Mouse (Mus musculus) stomach, postnatal 0 days (tissue): Measurements from ENCODE around the gene Zic4. TPM values are rescaled to one million over a fixed set of nuclear protein-coding genes. Genes with fewer than 3 reads are reported as not detected.
A peak's percentile ranks its signal among the peaks of the same experiment; 100 is the strongest.

Experiments used
- ATAC-seq: fragments of 200-750 bp; cut with Nextera tagmentation; 2 replicates; pipeline ENCODE4 v1.8.0; 2017; ENCODE audit not compliant: low FRiP score, low TSS enrichment
- DNase-seq: peaks from one replicate; pipeline ENCODE4 v3.0.0-alpha.2; 2016; ENCODE audit warnings: low spot score
- H3K27ac ChIP-seq: fragments of 300-500 bp; sonication (generic); replicated peaks from 2 replicates; pipeline ENCODE4 v1.5.1; 2014; ENCODE audit warnings: mild to moderate bottlenecking, control low read depth
- H3K27me3 ChIP-seq: fragments of 300-500 bp; sonication (generic); 2 replicates; pipeline ENCODE4 v1.6.1; 2014; ENCODE audit warnings: low read length; ENCODE audit not compliant: control insufficient read depth, insufficient read depth
- H3K36me3 ChIP-seq: fragments of 300-500 bp; sonication (generic); 2 replicates; pipeline ENCODE4 v1.6.1; 2014; ENCODE audit warnings: low read length, mixed read lengths; ENCODE audit not compliant: control insufficient read depth, insufficient read depth
- H3K4me1 ChIP-seq: fragments of 300-500 bp; sonication (generic); replicated peaks from 2 replicates; pipeline ENCODE4 v1.6.1; 2014; ENCODE audit warnings: antibody characterized with exemption; ENCODE audit not compliant: control insufficient read depth, insufficient read depth
- H3K4me2 ChIP-seq: fragments of 300-500 bp; sonication (generic); replicated peaks from 2 replicates; pipeline ENCODE4 v1.6.1; 2014; ENCODE audit warnings: low read depth, mild to moderate bottlenecking, control low read depth, moderate library complexity
- H3K4me3 ChIP-seq: fragments of 300-500 bp; sonication (generic); 2 replicates; pipeline ENCODE4 v1.5.1; 2014; ENCODE audit warnings: low read depth, low read length, control low read depth
- H3K9ac ChIP-seq: fragments of 300-500 bp; sonication (generic); 2 replicates; pipeline ENCODE4 v1.6.1; 2014; ENCODE audit warnings: mild to moderate bottlenecking, low read length, control low read depth, mixed read lengths
- H3K9me3 ChIP-seq: fragments of 300-500 bp; sonication (generic); 2 replicates; pipeline ENCODE4 v1.6.1; 2016; ENCODE audit warnings: low read length; ENCODE audit not compliant: control insufficient read depth
- CTCF ChIP-seq: IDR thresholded peaks from 2 replicates; pipeline ENCODE4 v1.5.1; 2016; ENCODE audit warnings: antibody characterized with exemption, low read depth, mild to moderate bottlenecking, moderate library complexity
- EP300 ChIP-seq: optimal IDR thresholded peaks from 2 replicates; pipeline ENCODE3; 2016; ENCODE audit warnings: antibody characterized with exemption
- WGBS: fragments of 180-500 bp; shearing (Covaris S2); extraction: QIAGEN DNeasy Blood & Tissue Kit; methylation state at CpG from one replicate; pipeline ENCODE4 v1.1.7; 2014; 5-methylcytosine and 5-hydroxymethylcytosine counted together
- polyA plus RNA-seq: library from polyadenylated mRNA; unstranded; fragments of >200 nt; fragmentation: Nextera tagmentation; extraction: Ambion mirVana; gene quantifications from 2 replicates; pipeline ENCODE4 v1.2.1, GENCODE M21; 2015

The Zic4 gene
- polyA plus RNA-seq, 1 experiment from 2014 or later = not detected

DNA sequence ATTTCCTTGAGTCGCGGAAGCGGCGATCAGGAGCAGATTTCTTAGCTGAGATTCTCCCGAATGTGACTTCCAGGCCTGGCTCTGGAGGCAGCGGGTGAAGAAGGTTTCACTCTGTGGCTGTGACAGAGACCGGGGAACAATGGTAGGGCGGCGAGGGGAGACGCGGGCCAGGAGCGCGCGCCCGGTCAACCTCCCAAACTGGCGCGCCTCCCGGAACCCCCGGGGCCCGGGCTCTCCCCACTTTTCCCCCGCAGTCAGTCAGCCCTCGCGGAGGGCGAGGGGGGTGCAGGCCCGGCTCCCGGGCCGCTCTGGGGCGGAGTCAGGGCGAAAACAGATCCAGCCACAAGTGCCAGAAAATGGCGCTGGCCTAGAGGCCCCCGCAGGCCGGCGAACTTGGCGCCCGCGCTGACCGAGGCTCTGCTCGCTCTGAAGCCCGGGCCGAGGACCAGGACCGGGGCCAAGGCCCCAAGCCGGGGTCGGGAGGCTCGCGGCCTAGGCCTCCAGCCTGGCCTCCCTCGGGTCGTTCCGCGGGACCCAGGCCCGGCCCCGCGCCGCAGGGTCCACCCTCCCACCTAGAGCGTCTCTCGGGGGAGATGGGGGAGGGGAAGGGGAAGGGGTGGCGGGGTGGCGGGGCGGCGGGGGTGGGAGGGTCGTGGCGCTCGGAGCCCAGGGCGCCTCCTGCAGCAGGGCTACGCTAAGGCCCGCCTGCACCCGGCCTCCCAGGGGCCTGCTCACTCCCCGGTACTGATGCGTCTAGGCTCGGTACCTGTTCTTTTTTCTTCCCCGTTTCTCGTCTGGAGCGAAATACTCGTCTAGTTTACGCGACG is 19.3 kb downstream of the Zic4 start:
- Histone ChIP-seq H3K9ac (0 out of 2 replicates have a peak overlapping the region, but pooled peaks have one; percentile 18), H3K27me3 (peaks cover 54% of the 10 kb centered on the region), H3K36me3 (no peaks in the 10 kb centered on the region), H3K4me1 (no peaks in the 10 kb centered on the region), H3K4me2 (peak overlapping the region; percentile 85), H3K9me3 (no peaks in the 10 kb centered on the region), H3K27ac (no peak overlapping the region), H3K4me3 (peak overlapping the region; percentile 50)
- ATAC-seq = no peak
- TF ChIP-seq EP300 (no peak), CTCF (no peak)
- 1% methylated on average over 52 of the region's 76 CpGs for WGBS
- DNase-seq = peak; percentile 33

GRCm38 (mm10) chr9:91382111-91382379 is 19.8 kb downstream of the Zic4 start:
- WGBS = 5% methylated on average over 2 of the region's 2 CpGs
- peak overlapping the region; percentile 85; the same call in 1 of the 2 replicates for H3K4me2 ChIP-seq

GRCm38 (mm10) chr9:91382471-91383255 is 20.4 kb downstream of the Zic4 start:
- 2% methylated on average over 24 of the region's 24 CpGs for WGBS
- Histone ChIP-seq H3K4me1 (no peaks in the 10 kb centered on the region), H3K27me3 (peaks cover 63% of the 10 kb centered on the region), H3K27ac (no peak overlapping the region), H3K9me3 (no peaks in the 10 kb centered on the region), H3K36me3 (no peaks in the 10 kb centered on the region), H3K4me2 (no peak overlapping the region), H3K4me3 (no peak overlapping the region), H3K9ac (no peak overlapping the region)
- ATAC-seq = no peak
- TF ChIP-seq CTCF = no peak
- TF ChIP-seq EP300 = no peak
- DNase-seq = no peak

More at GRCm38 (mm10) chr9:91382111-91382379, 19.8 kb downstream of the Zic4 start:
- Histone ChIP-seq H3K4me1 (no peaks in the 10 kb centered on the region), H3K9me3 (no peaks in the 10 kb centered on the region), H3K9ac (no peak overlapping the region), H3K36me3 (no peaks in the 10 kb centered on the region), H3K4me3 (no peak overlapping the region; the same call in 1 of the 2 replicates), H3K27ac (no peak overlapping the region), H3K27me3 (peaks cover 57% of the 10 kb centered on the region)
- no peak for DNase-seq
- ATAC-seq = no peak
- TF ChIP-seq CTCF (no peak), EP300 (no peak)

DNA sequence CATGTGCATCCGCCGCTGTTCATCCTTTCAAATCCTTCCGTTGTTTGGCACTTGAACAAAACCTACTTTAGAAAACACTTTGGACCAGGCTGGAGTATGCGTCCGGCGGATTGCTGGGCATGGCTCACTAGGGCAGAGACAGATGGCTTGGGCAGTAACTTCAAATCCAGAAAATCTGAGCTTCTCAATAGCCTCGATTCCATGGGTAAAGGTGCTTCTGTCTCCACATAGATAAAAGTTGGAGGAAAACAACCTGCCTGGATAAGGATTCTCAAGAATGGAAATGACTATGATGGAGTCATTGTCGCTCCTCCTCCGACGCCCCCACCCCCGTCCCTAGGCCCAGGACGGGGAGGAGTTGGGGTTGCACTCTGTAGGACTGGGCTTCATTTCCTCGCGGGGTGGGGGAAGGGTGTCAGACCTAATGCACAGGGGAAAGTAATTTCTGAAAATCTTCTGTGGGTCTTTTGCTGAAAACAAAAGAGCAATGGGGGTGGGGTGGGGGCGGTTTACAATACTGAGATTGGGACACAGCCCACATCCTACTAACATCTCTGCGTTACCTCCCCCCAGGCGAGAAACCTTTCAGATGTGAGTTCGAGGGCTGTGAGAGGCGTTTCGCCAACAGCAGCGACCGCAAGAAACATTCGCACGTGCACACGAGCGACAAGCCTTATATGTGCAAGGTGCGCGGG is 21.4 kb downstream of the Zic4 start:
- Histone ChIP-seq H3K27ac (no peak overlapping the region), H3K9me3 (no peaks in the 10 kb centered on the region), H3K27me3 (peaks cover 60% of the 10 kb centered on the region), H3K4me3 (no peak overlapping the region), H3K9ac (no peak overlapping the region), H3K4me2 (no peak overlapping the region), H3K4me1 (no peaks in the 10 kb centered on the region), H3K36me3 (no peaks in the 10 kb centered on the region)
- ATAC-seq (no peak), DNase-seq (no peak)
- 3% methylated on average over 28 of the region's 28 CpGs for WGBS
- TF ChIP-seq CTCF = no peak
- TF ChIP-seq EP300 = no peak

GRCm38 (mm10) chr9:91384136-91384500 is 21.9 kb downstream of the Zic4 start:
- Histone ChIP-seq H3K4me1 (no peaks in the 10 kb centered on the region), H3K4me2 (no peak overlapping the region), H3K9me3 (no peaks in the 10 kb centered on the region), H3K27ac (no peak overlapping the region), H3K36me3 (no peaks in the 10 kb centered on the region), H3K27me3 (peaks cover 56% of the 10 kb centered on the region), H3K4me3 (no peak overlapping the region), H3K9ac (no peak overlapping the region)
- TF ChIP-seq CTCF (no peak), EP300 (no peak)
- WGBS = 2% methylated on average over 30 of the region's 30 CpGs
- DNase-seq = no peak
- ATAC-seq = no peak
